Mouse (Mus musculus) CH12.LX (cell line): ENCODE measurements around the gene Pde4d.

ENCODE experiments used
- BHLHE40 ChIP-seq: IDR thresholded peaks from 2 replicates; pipeline ENCODE4 v1.6.1; 2011; ENCODE audit warnings: mild to moderate bottlenecking, low read depth, low read length, improper control_type of control experiment
- CTCF ChIP-seq, 2 experiments: IDR thresholded peaks in 1 of 2; conservative IDR thresholded peaks in 1 of 2; 2 replicates each; pipeline ENCODE4 v1.5.1; 2011 to 2012; ENCODE audit warnings: low read depth in 2 of 2, low read length in 2 of 2, improper control_type of control experiment in 1 of 2, inconsistent platforms in 1 of 2, mild to moderate bottlenecking in 1 of 2, moderate library complexity in 1 of 2
- ELF1 ChIP-seq: IDR thresholded peaks from 2 replicates; pipeline ENCODE4 v1.6.1; 2014; ENCODE audit warnings: low read depth, mild to moderate bottlenecking, inconsistent platforms, low read length, improper control_type of control experiment
- MAFK ChIP-seq: IDR thresholded peaks from 2 replicates; pipeline ENCODE4 v1.6.1; 2011; ENCODE audit warnings: low read length, improper control_type of control experiment; ENCODE audit not compliant: insufficient replicate concordance
- MEF2A ChIP-seq: IDR thresholded peaks from 2 replicates; pipeline ENCODE4 v1.6.1; 2014; ENCODE audit warnings: low read depth, mild to moderate bottlenecking, inconsistent platforms, low read length, improper control_type of control experiment, borderline replicate concordance
- NELFE ChIP-seq: IDR thresholded peaks from 2 replicates; pipeline ENCODE4 v1.6.1; 2011; ENCODE audit warnings: low read depth, low read length, improper control_type of control experiment
- PAX5 ChIP-seq: IDR thresholded peaks from 2 replicates; pipeline ENCODE4 v1.6.1; 2012; ENCODE audit warnings: low read length, inconsistent platforms, mixed read lengths
- POLR2A ChIP-seq: IDR thresholded peaks from 2 replicates; pipeline ENCODE4 v1.6.1; 2011; ENCODE audit warnings: low read depth, mild to moderate bottlenecking, improper control_type of control experiment, low read length
- USF1 ChIP-seq: IDR thresholded peaks from 2 replicates; pipeline ENCODE4 v1.6.1; 2014; ENCODE audit warnings: low read depth, mild to moderate bottlenecking, inconsistent platforms, low read length, improper control_type of control experiment
- ZKSCAN1 ChIP-seq: IDR thresholded peaks from 2 replicates; pipeline ENCODE4 v1.6.1; 2012; ENCODE audit warnings: low read depth, inconsistent platforms, low read length, improper control_type of control experiment, borderline replicate concordance
- ZNF384 ChIP-seq: IDR thresholded peaks from 2 replicates; pipeline ENCODE4 v1.6.1; 2012; ENCODE audit warnings: low read depth, low read length, improper control_type of control experiment, inconsistent platforms

DNA sequence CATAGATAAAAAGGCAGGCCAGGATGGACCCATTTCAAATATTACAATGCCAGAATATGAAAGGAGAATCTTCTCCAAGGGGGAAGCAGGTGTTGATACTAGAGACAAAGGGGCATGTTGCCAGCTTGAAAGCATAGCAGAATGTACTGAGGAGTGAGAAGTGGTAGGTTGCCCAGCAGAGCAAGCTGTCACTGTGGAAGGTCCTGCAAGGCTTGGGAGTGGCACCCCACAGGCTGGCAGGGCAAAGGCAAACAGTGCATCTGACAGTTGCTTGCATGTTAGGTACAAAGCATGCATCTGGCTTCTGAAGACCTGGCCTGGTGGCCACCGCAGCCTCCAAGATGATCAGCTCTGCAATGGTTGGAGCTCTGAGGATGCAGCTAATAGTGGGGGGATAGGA, 384.4 kb downstream of the Pde4d start:
- TF ChIP-seq PAX5: no peak
- no peak for TF ChIP-seq POLR2A
- no peak for TF ChIP-seq MAFK
- no peak for TF ChIP-seq USF1
- TF ChIP-seq ZNF384: no peak
- no peak for TF ChIP-seq NELFE
- TF ChIP-seq MEF2A: no peak
- no peak for TF ChIP-seq BHLHE40
- TF ChIP-seq ELF1: no peak
- TF ChIP-seq CTCF (conservative IDR thresholded peaks at IDR 0.05 in 1 of 2, IDR thresholded peaks at IDR 0.05 in 1 of 2; ENCODE audit: low read depth in 2 of 2, low read length in 2 of 2): no peak
- TF ChIP-seq ZKSCAN1: no peak
